Mouse (Mus musculus) liver, embryonic 12.5 days (tissue): ENCODE results near the gene Dnah2. TPM values are rescaled to one million over a fixed set of nuclear protein-coding genes. Genes with fewer than 3 reads are reported as not detected.

Source experiments
- ATAC-seq: fragments of 200-750 bp; cut with Nextera tagmentation; 2 replicates; pipeline ENCODE4 v1.8.0; 2017; ENCODE audit warnings: moderate number of reproducible peaks, mild to moderate bottlenecking, moderate library complexity
- H3K27ac ChIP-seq: fragments of 300-500 bp; sonication (generic); 2 replicates; pipeline ENCODE4 v1.5.1; 2016; ENCODE audit warnings: mild to moderate bottlenecking
- H3K27me3 ChIP-seq: fragments of 300-500 bp; sonication (generic); replicated peaks from 2 replicates; pipeline ENCODE4 v1.6.1; 2016; ENCODE audit warnings: mild to moderate bottlenecking, moderate library complexity
- H3K36me3 ChIP-seq: fragments of 300-500 bp; sonication (generic); 2 replicates; pipeline ENCODE4 v1.6.1; 2016; ENCODE audit warnings: mild to moderate bottlenecking, moderate library complexity
- H3K4me1 ChIP-seq: fragments of 300-500 bp; sonication (generic); 2 replicates; pipeline ENCODE4 v1.6.1; 2016
- H3K4me2 ChIP-seq: fragments of 300-500 bp; sonication (generic); 2 replicates; pipeline ENCODE4 v1.6.1; 2016; ENCODE audit warnings: mild to moderate bottlenecking, moderate library complexity
- H3K4me3 ChIP-seq: fragments of 300-500 bp; sonication (generic); 2 replicates; pipeline ENCODE4 v1.5.1; 2016; ENCODE audit warnings: mild to moderate bottlenecking, moderate library complexity
- H3K9ac ChIP-seq: fragments of 300-500 bp; sonication (generic); 2 replicates; pipeline ENCODE4 v1.6.1; 2016; ENCODE audit warnings: mild to moderate bottlenecking, moderate library complexity
- H3K9me3 ChIP-seq: fragments of 300-500 bp; sonication (generic); replicated peaks from 2 replicates; pipeline ENCODE4 v1.6.1; 2016; ENCODE audit warnings: mild to moderate bottlenecking, moderate library complexity
- WGBS: fragments of 180-500 bp; shearing (Covaris S2); methylation state at CpG from one replicate; pipeline ENCODE4 v1.1.7; 2016; ENCODE audit not compliant: insufficient replicate concordance; 5-methylcytosine and 5-hydroxymethylcytosine counted together
- polyA plus RNA-seq: library from polyadenylated mRNA; unstranded; fragments of >200 nt; fragmentation: Nextera tagmentation; extraction: Ambion mirVana; gene quantifications from 2 replicates; pipeline ENCODE4 v1.2.1, GENCODE M21; 2016

The Dnah2 gene
- polyA plus RNA-seq, 1 experiment from 2014 or later, result 0.06 TPM

DNA sequence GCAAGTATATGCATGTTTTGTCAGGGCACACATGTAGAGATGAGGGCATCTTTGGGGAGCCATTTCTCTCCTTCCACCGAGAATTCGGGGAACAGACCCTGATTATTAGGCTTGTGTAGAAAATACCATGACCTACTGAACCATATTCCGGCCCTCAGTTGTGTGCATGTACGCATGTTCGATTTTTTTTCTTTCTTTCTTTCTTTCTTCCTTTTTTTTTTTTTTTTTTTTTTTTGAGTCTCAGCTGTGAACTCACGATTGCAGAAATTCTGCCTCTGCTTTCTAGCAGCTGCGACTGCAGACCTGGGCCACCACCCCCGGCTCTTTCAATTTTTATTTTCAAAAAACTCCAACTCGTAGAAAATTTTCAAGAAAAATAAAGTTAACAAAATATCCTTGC, 23.2 kb downstream of the Dnah2 start:
- Histone ChIP-seq H3K9ac (no peak overlapping the region), H3K4me2 (no peak overlapping the region), H3K4me3 (no peak overlapping the region), H3K27ac (no peak overlapping the region), H3K36me3 (no peaks in the 10 kb centered on the region), H3K4me1 (peaks cover 18% of the 10 kb centered on the region), H3K9me3 (no peaks in the 10 kb centered on the region), H3K27me3 (peaks cover 43% of the 10 kb centered on the region)
- 75% methylated on average over 9 of the region's 9 CpGs for WGBS
- ATAC-seq, result no peak

- Histone ChIP-seq H3K4me3 (no peak overlapping the region), H3K4me2 (no peak overlapping the region), H3K9ac (no peak overlapping the region), H3K4me1 (peaks cover 24% of the 10 kb centered on the region), H3K27me3 (peaks cover 31% of the 10 kb centered on the region), H3K36me3 (no peaks in the 10 kb centered on the region), H3K27ac (no peak overlapping the region), H3K9me3 (no peaks in the 10 kb centered on the region)
- WGBS, result 76% methylated on average over 4 of the region's 4 CpGs
- ATAC-seq, result no peak
Observed at GRCm38 (mm10) chr11:69523651-69524050, 25.3 kb downstream of the Dnah2 start.

DNA sequence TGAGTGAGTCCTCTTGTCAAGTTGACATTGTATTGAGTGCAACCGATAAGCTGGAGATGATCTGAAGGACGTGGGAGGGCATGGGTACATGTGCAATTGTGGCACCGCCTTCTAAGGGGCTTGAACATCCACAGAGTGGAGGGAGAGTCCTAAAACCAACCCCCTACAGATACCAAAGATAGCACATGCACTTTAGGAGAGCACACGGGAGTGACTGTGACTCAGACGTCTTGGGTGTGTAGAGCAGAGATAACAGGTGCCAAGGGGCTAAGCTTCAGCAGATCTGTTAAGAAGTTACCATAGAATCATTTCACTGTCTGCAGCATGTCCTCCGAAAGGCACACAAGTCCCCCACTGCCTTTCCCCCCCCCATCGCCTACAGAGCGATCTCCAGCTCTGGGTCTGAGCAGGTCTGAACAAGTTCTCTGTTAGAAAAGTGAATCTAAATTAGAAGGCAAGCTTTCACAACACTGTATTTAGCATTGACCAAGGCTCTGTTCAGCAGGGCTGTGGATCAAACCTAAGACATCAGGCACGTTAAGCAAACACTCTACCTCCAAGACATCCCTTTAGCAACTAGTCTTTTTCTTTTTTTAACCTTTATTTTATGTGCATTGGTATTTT, 27.3 kb downstream of the Dnah2 start:
- peak overlapping the region; percentile 13; the same call in 1 of the 2 replicates for H3K4me2 ChIP-seq
- no peak overlapping the region for H3K27ac ChIP-seq
- H3K9me3 ChIP-seq, result no peaks in the 10 kb centered on the region
- no peak overlapping the region for H3K9ac ChIP-seq
- no peak overlapping the region for H3K4me3 ChIP-seq
- ATAC-seq, result peak; percentile 65
- WGBS, result 36% methylated on average over 9 of the region's 9 CpGs
- peaks cover 28% of the 10 kb centered on the region for H3K27me3 ChIP-seq
- H3K36me3 ChIP-seq, result no peaks in the 10 kb centered on the region
- peaks cover 24% of the 10 kb centered on the region for H3K4me1 ChIP-seq

DNA sequence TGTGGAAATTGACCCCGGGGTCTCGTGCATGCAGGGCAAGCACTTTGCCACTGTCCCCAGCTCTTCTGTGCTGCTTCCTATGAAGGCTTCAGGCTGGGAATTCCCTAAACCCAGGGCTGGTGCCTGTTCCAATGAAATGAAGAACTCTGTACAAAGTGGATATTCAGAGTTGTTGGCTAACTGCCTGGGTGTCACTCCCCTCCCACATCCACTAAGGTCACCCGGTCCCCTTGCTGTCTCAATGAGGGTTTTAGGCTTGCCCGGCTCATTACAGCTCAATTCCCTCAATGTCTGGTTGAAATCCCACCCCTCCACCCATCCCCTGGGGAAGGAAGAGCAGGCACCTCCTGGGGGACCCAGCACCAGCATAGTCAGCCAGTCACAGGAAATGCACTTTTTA, 28.9 kb downstream of the Dnah2 start:
- 66% methylated on average over 4 of the region's 4 CpGs for WGBS
- ATAC-seq, result no peak
- H3K4me1 ChIP-seq, result peaks cover 24% of the 10 kb centered on the region

GRCm38 (mm10) chr11:69516661-69517060, 32.2 kb downstream of the Dnah2 start:
- ATAC-seq, result no peak
- Histone ChIP-seq H3K27ac (no peak overlapping the region), H3K36me3 (no peaks in the 10 kb centered on the region), H3K4me2 (no peak overlapping the region), H3K9me3 (no peaks in the 10 kb centered on the region), H3K9ac (no peak overlapping the region), H3K4me1 (peaks cover 37% of the 10 kb centered on the region), H3K27me3 (peaks cover 43% of the 10 kb centered on the region), H3K4me3 (no peak overlapping the region)
- 55% methylated on average over 3 of the region's 3 CpGs for WGBS

More for the DNA sequence above, 28.9 kb downstream of the Dnah2 start:
- H3K27ac ChIP-seq, result no peak overlapping the region
- no peaks in the 10 kb centered on the region for H3K36me3 ChIP-seq
- H3K27me3 ChIP-seq, result peaks cover 37% of the 10 kb centered on the region
- no peaks in the 10 kb centered on the region for H3K9me3 ChIP-seq
- H3K9ac ChIP-seq, result no peak overlapping the region
- H3K4me2 ChIP-seq, result no peak overlapping the region
- H3K4me3 ChIP-seq, result no peak overlapping the region

DNA sequence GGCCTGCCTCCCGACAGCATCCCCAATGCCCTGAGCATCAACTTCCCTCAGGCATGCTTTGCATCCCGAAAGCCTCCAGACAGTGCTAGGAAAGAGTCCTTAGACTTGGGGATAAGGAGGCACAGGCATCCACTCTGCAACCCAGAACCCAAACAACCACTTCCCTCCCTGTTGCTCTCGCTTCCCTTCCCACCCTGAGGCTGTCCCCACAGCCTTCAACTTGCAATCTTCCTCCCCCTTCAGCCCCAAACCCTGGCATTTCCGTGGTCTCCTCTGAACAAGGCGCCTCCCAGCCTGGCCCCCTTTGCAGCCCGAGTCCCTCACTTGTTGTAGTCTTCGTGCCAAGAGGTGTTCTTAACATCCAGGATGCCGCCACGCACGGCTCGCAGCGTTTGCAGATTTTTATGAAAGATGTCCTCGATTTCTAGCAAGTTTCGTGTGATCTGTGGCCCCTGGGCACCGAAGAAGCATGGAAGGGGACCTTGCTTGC, 32.7 kb downstream of the Dnah2 start:
- H3K27me3 ChIP-seq, result peaks cover 43% of the 10 kb centered on the region
- WGBS, result 50% methylated on average over 15 of the region's 15 CpGs

GRCm38 (mm10) chr11:69513840-69514239, 35.1 kb downstream of the Dnah2 start:
- no peaks in the 10 kb centered on the region for H3K36me3 ChIP-seq
- no peak overlapping the region for H3K27ac ChIP-seq
- no peak overlapping the region for H3K9ac ChIP-seq
- H3K4me2 ChIP-seq, result no peak overlapping the region
- no peak overlapping the region for H3K4me3 ChIP-seq
- H3K9me3 ChIP-seq, result no peaks in the 10 kb centered on the region
- ATAC-seq, result no peak
- WGBS, result 5% methylated on average over 6 of the region's 6 CpGs
- H3K27me3 ChIP-seq, result peaks cover 37% of the 10 kb centered on the region
- H3K4me1 ChIP-seq, result peaks cover 42% of the 10 kb centered on the region

More for the DNA sequence above, 32.7 kb downstream of the Dnah2 start:
- no peaks in the 10 kb centered on the region for H3K9me3 ChIP-seq
- H3K4me1 ChIP-seq, result peaks cover 37% of the 10 kb centered on the region
- no peak overlapping the region for H3K4me2 ChIP-seq
- no peak overlapping the region for H3K4me3 ChIP-seq
- ATAC-seq, result no peak
- H3K36me3 ChIP-seq, result no peaks in the 10 kb centered on the region
- H3K9ac ChIP-seq, result no peak overlapping the region
- no peak overlapping the region for H3K27ac ChIP-seq

GRCm38 (mm10) chr11:69510796-69511496, 38.0 kb downstream of the Dnah2 start:
- peak overlapping the region; percentile 11; the same call in 1 of the 2 replicates for H3K4me3 ChIP-seq
- WGBS, result 5% methylated on average over 7 of the region's 7 CpGs
- peak overlapping the region; percentile 54 for H3K4me2 ChIP-seq
- no peaks in the 10 kb centered on the region for H3K9me3 ChIP-seq
- H3K4me1 ChIP-seq, result peaks cover 42% of the 10 kb centered on the region
- peak overlapping the region; percentile 39; the same call in 1 of the 2 replicates for H3K9ac ChIP-seq
- ATAC-seq, result peak; percentile 87
- H3K27ac ChIP-seq, result peak overlapping the region; percentile 78
- no peaks in the 10 kb centered on the region for H3K36me3 ChIP-seq
- H3K27me3 ChIP-seq, result peaks cover 15% of the 10 kb centered on the region

DNA sequence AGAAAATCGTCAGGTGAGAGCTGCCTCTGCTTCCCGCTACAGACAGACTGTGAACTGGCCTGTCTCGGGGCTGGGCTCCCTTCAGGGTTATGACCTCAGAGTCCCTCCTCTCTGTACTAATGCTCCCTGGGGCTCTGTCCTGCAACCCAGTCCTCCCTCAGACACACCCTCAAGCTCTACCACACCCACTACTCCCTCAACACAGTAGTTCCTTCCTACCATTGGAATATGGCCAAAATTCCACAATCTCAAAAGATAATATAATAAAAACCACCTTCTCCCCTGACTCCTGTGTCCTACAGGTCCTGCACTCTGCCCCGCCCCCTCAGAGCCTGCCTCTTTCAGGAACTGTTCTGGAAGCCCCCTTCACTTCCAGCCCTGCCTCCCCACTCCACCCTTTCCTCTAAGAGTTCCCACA, 45.0 kb downstream of the Dnah2 start:
- Histone ChIP-seq H3K27ac (no peak overlapping the region), H3K4me1 (peaks cover 23% of the 10 kb centered on the region), H3K27me3 (no peaks in the 10 kb centered on the region; the same call in 1 of the 2 replicates), H3K9me3 (no peaks in the 10 kb centered on the region), H3K9ac (no peak overlapping the region), H3K4me3 (no peak overlapping the region), H3K36me3 (no peaks in the 10 kb centered on the region), H3K4me2 (no peak overlapping the region)
- WGBS, result 45% methylated on average over 4 of the region's 4 CpGs
- no peak for ATAC-seq

GRCm38 (mm10) chr11:69501555-69501954, 47.4 kb downstream of the Dnah2 start:
- Histone ChIP-seq H3K4me1 (peaks cover 23% of the 10 kb centered on the region), H3K27me3 (no peaks in the 10 kb centered on the region; the same call in 1 of the 2 replicates), H3K36me3 (no peaks in the 10 kb centered on the region), H3K4me2 (no peak overlapping the region), H3K27ac (no peak overlapping the region), H3K9ac (no peak overlapping the region), H3K9me3 (no peaks in the 10 kb centered on the region), H3K4me3 (no peak overlapping the region)
- no peak for ATAC-seq
- 58% methylated on average over 9 of the region's 9 CpGs for WGBS

DNA sequence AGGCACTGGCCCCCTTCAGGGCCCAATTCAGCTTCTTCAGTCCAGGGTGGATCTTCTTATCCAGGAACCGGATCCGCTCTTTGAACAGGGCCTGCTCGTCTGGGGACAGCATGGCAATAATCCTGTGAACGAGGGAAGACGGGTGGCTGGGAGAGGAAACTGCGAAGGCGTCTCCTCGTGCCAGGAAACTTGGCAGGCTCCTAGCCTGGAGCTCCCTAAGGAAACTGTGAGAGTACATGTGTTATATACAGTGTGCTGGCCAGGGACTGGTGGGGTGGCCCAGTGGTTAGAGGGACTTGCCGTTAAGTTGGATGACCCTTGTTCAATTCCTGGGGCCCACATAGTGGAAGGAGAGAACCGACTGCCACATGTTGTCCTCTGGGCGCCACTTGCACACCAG, 49.8 kb downstream of the Dnah2 start:
- no peak for ATAC-seq
- Histone ChIP-seq H3K9ac (no peak overlapping the region), H3K4me3 (no peak overlapping the region), H3K4me1 (peaks cover 23% of the 10 kb centered on the region), H3K4me2 (no peak overlapping the region), H3K9me3 (no peaks in the 10 kb centered on the region), H3K27me3 (no peaks in the 10 kb centered on the region; the same call in 1 of the 2 replicates), H3K36me3 (no peaks in the 10 kb centered on the region), H3K27ac (no peak overlapping the region)
- WGBS, result 83% methylated on average over 11 of the region's 11 CpGs

GRCm38 (mm10) chr11:69491711-69492110, 57.2 kb downstream of the Dnah2 start:
- peaks cover 7% of the 10 kb centered on the region for H3K4me1 ChIP-seq
- no peaks in the 10 kb centered on the region for H3K9me3 ChIP-seq
- H3K4me2 ChIP-seq, result no peak overlapping the region
- no peak overlapping the region for H3K9ac ChIP-seq
- ATAC-seq, result no peak
- 47% methylated on average over 7 of the region's 7 CpGs for WGBS
- no peaks in the 10 kb centered on the region for H3K36me3 ChIP-seq
- H3K27me3 ChIP-seq, result peaks cover 5% of the 10 kb centered on the region; the same call in 1 of the 2 replicates
- H3K27ac ChIP-seq, result no peak overlapping the region
- no peak overlapping the region for H3K4me3 ChIP-seq
